Mouse (Mus musculus) liver, embryonic 14.5 days (tissue): Measurements from ENCODE around the gene Vsig10l. TPM values are rescaled to one million over a fixed set of nuclear protein-coding genes. Genes with fewer than 3 reads are reported as not detected.

Source experiments
- ATAC-seq: fragments of 200-750 bp; cut with Nextera tagmentation; 2 replicates; pipeline ENCODE4 v1.8.0; 2017; ENCODE audit warnings: moderate number of reproducible peaks, mild to moderate bottlenecking, moderate library complexity; ENCODE audit not compliant: insufficient read depth
- DNase-seq, 3 experiments: peaks; one replicate each; pipeline ENCODE4 v3.0.0-alpha.2; 2012 to 2013; ENCODE audit warnings: low read depth in 3 of 3, low spot score in 3 of 3
- H3K27ac ChIP-seq: fragments of 300-500 bp; sonication (generic); 2 replicates; pipeline ENCODE4 v1.5.1; 2014; ENCODE audit warnings: moderate library complexity, mild to moderate bottlenecking, control low read depth, inconsistent platforms
- H3K27me3 ChIP-seq: fragments of 300-500 bp; sonication (generic); 2 replicates; pipeline ENCODE4 v1.6.1; 2014; ENCODE audit warnings: mild to moderate bottlenecking, low read length, moderate library complexity; ENCODE audit not compliant: control insufficient read depth, insufficient read depth
- H3K36me3 ChIP-seq: fragments of 300-500 bp; sonication (generic); replicated peaks from 2 replicates; pipeline ENCODE4 v1.6.1; 2014; ENCODE audit warnings: low read depth; ENCODE audit not compliant: control insufficient read depth, insufficient read depth
- H3K4me1 ChIP-seq, 2 experiments: fragments of 200-500 bp in 1 of 2; fragments of 300-500 bp in 1 of 2; sonication (generic) in 1 of 2; replicated peaks; 2 replicates each; pipeline ENCODE4 v1.6.1; 2012 to 2014; ENCODE audit warnings: antibody characterized with exemption in 1 of 2, inconsistent platforms in 1 of 2, low read length in 1 of 2; ENCODE audit not compliant: control insufficient read depth in 2 of 2, insufficient read depth in 2 of 2
- H3K4me2 ChIP-seq: fragments of 300-500 bp; sonication (generic); 2 replicates; pipeline ENCODE4 v1.6.1; 2014; ENCODE audit warnings: low read depth, mild to moderate bottlenecking, control low read depth, moderate library complexity
- H3K4me3 ChIP-seq, 2 experiments: fragments of 200-500 bp in 1 of 2; fragments of 300-500 bp in 1 of 2; sonication (generic) in 1 of 2; 2 replicates each; pipeline ENCODE4 v1.5.1; 2012 to 2014; ENCODE audit warnings: low read depth in 2 of 2, low read length in 2 of 2, mild to moderate bottlenecking in 2 of 2, control low read depth in 1 of 2, inconsistent platforms in 1 of 2, moderate library complexity in 1 of 2; ENCODE audit not compliant: insufficient read depth in 1 of 2
- H3K9ac ChIP-seq: fragments of 300-500 bp; sonication (generic); replicated peaks from 2 replicates; pipeline ENCODE4 v1.6.1; 2014; ENCODE audit warnings: mild to moderate bottlenecking, control low read depth, moderate library complexity
- H3K9me3 ChIP-seq: fragments of 300-500 bp; sonication (generic); 2 replicates; pipeline ENCODE4 v1.6.1; 2016; ENCODE audit warnings: low read length, mixed read lengths; ENCODE audit not compliant: control insufficient read depth
- CTCF ChIP-seq: IDR thresholded peaks from 2 replicates; pipeline ENCODE4 v1.5.1; 2016; ENCODE audit warnings: antibody characterized with exemption, low read depth, control low read depth
- EP300 ChIP-seq: IDR thresholded peaks from 2 replicates; pipeline ENCODE4 v1.6.1; 2016; ENCODE audit warnings: antibody characterized with exemption, low read depth
- WGBS: fragments of 180-500 bp; shearing (Covaris S2); extraction: QIAGEN DNeasy Blood & Tissue Kit; methylation state at CpG from one replicate; pipeline ENCODE4 v1.1.7; 2014; ENCODE audit not compliant: insufficient replicate concordance; 5-methylcytosine and 5-hydroxymethylcytosine counted together
- polyA plus RNA-seq, 2 experiments: library from polyadenylated mRNA; depleted of rRNA in 1 of 2; stranded (reverse) in 1 of 2; unstranded in 1 of 2; fragments of >200 nt; fragmentation: Nextera tagmentation in 1 of 2; extraction: Ambion mirVana in 1 of 2; gene quantifications; 2 replicates each; pipeline versions ENCODE4 v1.2.1 to v1.2.3; 2012 to 2014

Vsig10l gene
- polyA plus RNA-seq, 2 experiments, result 0.52 to 0.77 TPM

GRCm38 (mm10) chr7:43481191-43481590 lies 18.2 kb downstream of the Vsig10l start:
- DNase-seq (no peak), ATAC-seq (no peak)
- Histone ChIP-seq H3K4me3 (no peak overlapping the region), H3K36me3 (no peaks in the 10 kb centered on the region), H3K4me1 (no peaks in the 10 kb centered on the region), H3K27ac (no peak overlapping the region), H3K9me3 (no peaks in the 10 kb centered on the region), H3K27me3 (peaks cover 15% of the 10 kb centered on the region), H3K9ac (no peak overlapping the region), H3K4me2 (no peak overlapping the region)
- 33% methylated on average over 3 of the region's 3 CpGs for WGBS
- TF ChIP-seq CTCF (no peak), EP300 (no peak)

DNA sequence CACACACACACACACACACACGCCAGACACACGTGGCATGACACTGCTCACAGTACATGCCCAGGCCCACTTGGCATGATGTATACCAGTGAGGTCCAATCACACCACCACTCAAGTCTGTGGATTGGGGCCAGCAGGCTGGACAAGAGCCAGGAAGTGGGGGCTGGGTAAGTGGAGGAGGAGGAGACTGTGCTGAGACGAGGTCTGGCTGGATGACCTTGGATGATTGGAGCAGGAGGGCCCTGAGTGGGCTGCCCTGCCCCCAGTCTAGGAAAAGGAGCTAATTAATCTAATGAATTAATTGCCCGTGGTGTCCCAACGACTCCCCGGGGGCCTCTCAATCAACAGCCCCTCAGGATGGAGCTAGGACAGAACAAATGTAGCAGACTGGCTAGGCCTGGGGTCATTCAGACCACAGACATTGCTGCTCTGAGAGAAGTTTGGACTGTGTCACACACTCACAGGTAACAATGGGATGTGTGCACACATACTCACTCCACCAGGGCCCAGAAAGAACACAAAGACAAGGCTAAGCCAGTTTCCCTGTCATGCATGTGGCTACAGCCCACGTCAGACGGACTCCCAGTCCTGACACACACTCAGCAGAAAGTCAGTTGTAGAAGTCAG lies 19.3 kb downstream of the Vsig10l start:
- WGBS, result 46% methylated on average over 8 of the region's 8 CpGs

DNA sequence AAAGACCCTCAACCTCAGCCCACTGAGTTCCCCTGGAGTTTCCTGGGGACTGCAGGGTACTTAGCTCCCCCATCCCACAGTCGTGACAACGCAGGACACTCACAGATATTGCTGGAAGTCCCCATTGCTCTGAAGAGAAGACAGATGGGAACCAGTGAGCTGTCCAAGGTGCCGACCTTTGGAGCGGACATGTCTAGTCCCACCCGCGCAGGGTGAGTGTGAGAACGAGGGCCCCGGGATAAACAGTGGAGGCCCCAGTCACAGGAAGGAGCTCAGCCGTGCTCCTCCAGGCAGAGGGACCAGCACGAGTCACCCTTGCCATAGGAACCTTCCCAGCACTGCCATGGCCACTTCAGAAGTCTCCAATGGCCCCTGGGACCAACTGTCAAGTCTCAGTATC lies 20.3 kb downstream of the Vsig10l start:
- Histone ChIP-seq H3K27me3 (no peaks in the 10 kb centered on the region), H3K4me1 (no peaks in the 10 kb centered on the region), H3K4me3 (no peak overlapping the region), H3K9me3 (no peaks in the 10 kb centered on the region), H3K36me3 (no peaks in the 10 kb centered on the region), H3K9ac (no peak overlapping the region), H3K27ac (no peak overlapping the region), H3K4me2 (no peak overlapping the region)
- 4% methylated on average over 10 of the region's 10 CpGs for WGBS
- DNase-seq (no peak), ATAC-seq (no peak)
- TF ChIP-seq CTCF, result no peak
- no peak for TF ChIP-seq EP300

More for the DNA sequence above, 19.3 kb downstream of the Vsig10l start:
- Histone ChIP-seq H3K27ac (no peak overlapping the region), H3K27me3 (peaks cover 5% of the 10 kb centered on the region), H3K4me1 (no peaks in the 10 kb centered on the region), H3K9ac (no peak overlapping the region), H3K9me3 (no peaks in the 10 kb centered on the region), H3K4me3 (no peak overlapping the region), H3K36me3 (no peaks in the 10 kb centered on the region), H3K4me2 (no peak overlapping the region)
- DNase-seq, result no peak
- TF ChIP-seq EP300, result no peak
- TF ChIP-seq CTCF, result no peak
- no peak for ATAC-seq

- H3K4me3 ChIP-seq, result no peak overlapping the region
- peaks cover 12% of the 10 kb centered on the region for H3K27me3 ChIP-seq
- no peak overlapping the region for H3K4me2 ChIP-seq
- TF ChIP-seq CTCF (no peak), EP300 (no peak)
- DNase-seq, result no peak
- H3K27ac ChIP-seq, result no peak overlapping the region
- H3K9ac ChIP-seq, result no peak overlapping the region
- no peaks in the 10 kb centered on the region for H3K4me1 ChIP-seq
- no peaks in the 10 kb centered on the region for H3K9me3 ChIP-seq
- no peaks in the 10 kb centered on the region for H3K36me3 ChIP-seq
- no peak for ATAC-seq
- WGBS, result 30% methylated on average over 5 of the region's 5 CpGs
Measured at GRCm38 (mm10) chr7:43488646-43489045, 25.7 kb downstream of the Vsig10l start.

DNA sequence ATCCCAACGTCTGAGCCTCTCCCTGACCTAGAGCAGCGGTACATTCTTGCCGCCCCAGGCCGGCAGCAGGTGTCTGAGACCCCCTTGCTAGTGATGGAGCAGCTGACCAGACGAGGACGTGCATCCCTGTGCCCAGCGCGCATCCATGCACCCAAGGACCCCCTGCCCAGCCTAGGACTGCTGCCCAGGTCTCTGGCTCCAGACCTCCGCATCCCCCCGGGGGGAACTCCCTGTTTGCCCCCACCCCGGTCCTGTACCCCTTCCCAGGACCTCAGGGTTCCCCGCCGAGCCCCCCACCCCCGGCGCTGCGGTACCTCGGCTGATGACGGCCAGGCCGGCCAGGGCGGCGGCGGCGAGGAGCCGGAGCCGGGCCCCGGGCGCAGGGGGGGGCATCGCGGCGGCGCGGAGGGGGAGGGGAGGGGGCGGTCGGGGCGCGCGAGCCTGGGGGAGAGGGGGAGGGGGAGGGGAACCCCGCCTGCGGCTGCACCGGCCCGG lies 26.7 kb downstream of the Vsig10l start, which contains the start of gene Iglon5:
Iglon5 (minus strand) TSS at position 445 of the 495 bp plus-strand sequence.
- no peak for ATAC-seq
- WGBS, result 4% methylated on average over 16 of the region's 41 CpGs

More for the DNA sequence above, 26.7 kb downstream of the Vsig10l start, which contains the start of gene Iglon5:
- H3K36me3 ChIP-seq, result no peaks in the 10 kb centered on the region
- TF ChIP-seq EP300 (no peak), CTCF (no peak)
- no peaks in the 10 kb centered on the region for H3K4me1 ChIP-seq
- no peak within 1 kb of the TSS for H3K9ac ChIP-seq
- H3K4me3 ChIP-seq, result no peak within 1 kb of the TSS
- no peak within 1 kb of the TSS for H3K4me2 ChIP-seq
- no peak for DNase-seq
- no peak within 1 kb of the TSS for H3K27ac ChIP-seq
- H3K27me3 ChIP-seq, result peaks cover 12% of the 10 kb centered on the region
- no peaks in the 10 kb centered on the region for H3K9me3 ChIP-seq
